Mouse (Mus musculus) kidney, embryonic 16.5 days (tissue): ENCODE data around the gene Cybc1. TPM values are rescaled to one million over a fixed set of nuclear protein-coding genes. Genes with fewer than 3 reads are reported as not detected.

Experiments used
- ATAC-seq: fragments of 200-750 bp; cut with Nextera tagmentation; 2 replicates; pipeline ENCODE4 v1.8.0; 2017; ENCODE audit warnings: moderate TSS enrichment; ENCODE audit not compliant: low FRiP score, low TSS enrichment
- H3K27ac ChIP-seq: fragments of 300-500 bp; sonication (generic); 2 replicates; pipeline ENCODE4 v1.5.1; 2014; ENCODE audit warnings: low read length
- H3K27me3 ChIP-seq: fragments of 300-500 bp; sonication (generic); 2 replicates; pipeline ENCODE4 v1.6.1; 2014; ENCODE audit warnings: low read length, control low read depth, mixed read lengths; ENCODE audit not compliant: insufficient read depth
- H3K36me3 ChIP-seq: fragments of 300-500 bp; sonication (generic); 2 replicates; pipeline ENCODE4 v1.6.1; 2014; ENCODE audit warnings: low read length, control low read depth, mixed read lengths; ENCODE audit not compliant: insufficient read depth
- H3K4me1 ChIP-seq: fragments of 300-500 bp; sonication (generic); 2 replicates; pipeline ENCODE4 v1.6.1; 2014; ENCODE audit warnings: low read length, control low read depth, mixed read lengths; ENCODE audit not compliant: insufficient read depth
- H3K4me2 ChIP-seq: fragments of 300-500 bp; sonication (generic); replicated peaks from 2 replicates; pipeline ENCODE4 v1.6.1; 2014; ENCODE audit warnings: low read depth, low read length
- H3K4me3 ChIP-seq: fragments of 300-500 bp; sonication (generic); 2 replicates; pipeline ENCODE4 v1.5.1; 2014; ENCODE audit warnings: mild to moderate bottlenecking, low read length
- H3K9ac ChIP-seq: fragments of 300-500 bp; sonication (generic); replicated peaks from 2 replicates; pipeline ENCODE4 v1.6.1; 2014; ENCODE audit warnings: low read length
- H3K9me3 ChIP-seq: fragments of 300-500 bp; sonication (generic); 2 replicates; pipeline ENCODE4 v1.6.1; 2016; ENCODE audit warnings: low read length, control low read depth
- WGBS: fragments of 180-500 bp; shearing (Covaris S2); extraction: QIAGEN DNeasy Blood & Tissue Kit; methylation state at CpG from one replicate; pipeline ENCODE4 v1.1.7; 2014; 5-methylcytosine and 5-hydroxymethylcytosine counted together
- polyA plus RNA-seq: library from polyadenylated mRNA; unstranded; fragments of >200 nt; fragmentation: Nextera tagmentation; extraction: Ambion mirVana; gene quantifications from 2 replicates; pipeline ENCODE4 v1.2.1, GENCODE M21; 2015

The Cybc1 gene
- polyA plus RNA-seq, 1 experiment from 2014 or later = 40.4 TPM

GRCm38 (mm10) chr11:121236564-121237344 lies 7.6 kb upstream of the Cybc1 start, which contains the start of gene Narf:
TSS of gene Narf (plus strand) at chr11:121237253.
- ATAC-seq = peak; percentile 100
- WGBS = under 1% methylated on average over 50 of the region's 50 CpGs
- Histone ChIP-seq H3K9me3 (no peaks in the 10 kb centered on the region), H3K4me2 (peak within 1 kb of the TSS; percentile 61), H3K36me3 (peaks cover 17% of the 10 kb centered on the region; the same call in 1 of the 2 replicates), H3K9ac (peak within 1 kb of the TSS; percentile 90), H3K4me3 (peak within 1 kb of the TSS; percentile 84), H3K27me3 (no peaks in the 10 kb centered on the region), H3K27ac (peak within 1 kb of the TSS; percentile 99), H3K4me1 (peaks cover 21% of the 10 kb centered on the region)

DNA sequence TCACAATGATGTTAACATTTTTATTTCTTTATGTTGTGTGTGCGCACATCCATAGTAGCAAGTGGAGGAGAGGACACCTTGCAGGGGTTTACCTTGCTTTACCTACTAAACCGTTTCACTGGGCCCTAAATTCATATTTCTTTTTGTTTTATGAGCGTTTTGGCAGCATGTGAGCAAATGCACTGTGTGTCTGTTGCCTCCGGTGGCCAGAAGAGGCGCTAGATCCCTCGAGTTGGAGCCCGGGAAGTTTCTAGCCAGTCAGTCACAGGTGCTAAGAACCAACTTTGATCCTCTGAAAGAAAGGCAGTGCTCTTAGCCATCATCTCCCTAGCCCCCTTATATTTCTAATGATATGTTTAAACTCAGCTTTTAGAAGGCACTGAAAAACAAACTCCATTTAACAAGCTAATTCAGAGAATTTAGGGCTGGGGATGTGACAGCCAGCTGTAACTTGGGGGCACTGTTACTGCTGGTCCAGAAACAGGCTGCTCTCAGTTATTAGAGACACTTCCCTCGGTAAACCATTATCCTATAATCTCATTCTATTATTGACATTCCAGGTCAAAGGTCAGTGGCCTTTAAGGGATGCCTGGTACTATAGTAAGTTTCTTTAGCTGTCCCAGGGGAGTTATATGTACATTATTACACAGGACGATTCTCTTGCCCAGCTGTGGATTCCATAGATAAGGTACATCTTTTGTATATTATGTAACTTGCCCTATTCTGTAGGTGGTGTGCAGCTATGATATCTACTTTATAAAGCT lies 6.5 kb upstream of the Cybc1 start:
- Histone ChIP-seq H3K9me3 (no peaks in the 10 kb centered on the region), H3K4me1 (peaks cover 21% of the 10 kb centered on the region), H3K4me2 (peak overlapping the region; percentile 51), H3K4me3 (peak overlapping the region; percentile 84; the same call in 1 of the 2 replicates), H3K27me3 (no peaks in the 10 kb centered on the region), H3K36me3 (peaks cover 16% of the 10 kb centered on the region; the same call in 1 of the 2 replicates), H3K9ac (peak overlapping the region; percentile 79; the same call in 1 of the 2 replicates), H3K27ac (peak overlapping the region; percentile 99)
- 33% methylated on average over 9 of the region's 9 CpGs for WGBS
- no peak for ATAC-seq

DNA sequence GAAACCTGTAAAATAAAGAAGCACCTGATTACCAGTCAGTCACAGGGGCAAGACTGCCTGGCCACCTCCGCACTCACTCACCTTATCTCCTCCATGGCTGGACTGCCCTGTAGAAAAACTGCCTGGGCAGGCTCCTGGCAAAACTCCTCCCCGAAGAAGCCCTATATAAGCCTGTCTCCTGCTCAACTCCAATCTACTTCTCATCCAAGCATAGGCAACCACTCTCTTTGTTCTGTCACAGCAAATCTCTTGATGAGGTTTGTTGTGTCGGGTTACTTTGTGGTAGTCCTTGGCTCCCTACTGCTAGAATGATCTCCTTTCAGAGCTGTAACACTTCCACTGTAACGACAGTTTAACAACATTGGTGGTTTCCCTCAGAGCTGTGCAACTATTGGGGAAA lies 3.6 kb upstream of the Cybc1 start:
- Histone ChIP-seq H3K27ac (no peak overlapping the region), H3K4me3 (no peak overlapping the region), H3K4me1 (peaks cover 22% of the 10 kb centered on the region), H3K9ac (no peak overlapping the region), H3K4me2 (no peak overlapping the region), H3K27me3 (no peaks in the 10 kb centered on the region), H3K9me3 (no peaks in the 10 kb centered on the region), H3K36me3 (no peaks in the 10 kb centered on the region)
- WGBS = 35% methylated on average over 4 of the region's 4 CpGs
- ATAC-seq = no peak

- Histone ChIP-seq H3K4me3 (no peak overlapping the region), H3K27me3 (no peaks in the 10 kb centered on the region), H3K4me2 (no peak overlapping the region), H3K4me1 (peaks cover 25% of the 10 kb centered on the region), H3K36me3 (peaks cover 2% of the 10 kb centered on the region; the same call in 1 of the 2 replicates), H3K27ac (peak overlapping the region; percentile 22; the same call in 1 of the 2 replicates), H3K9me3 (no peaks in the 10 kb centered on the region), H3K9ac (0 out of 2 replicates have a peak overlapping the region, but pooled peaks have one; percentile 15)
- whole genome bisulfite sequencing = 56% methylated on average over 4 of the region's 4 CpGs
- ATAC-seq = no peak
Measured at GRCm38 (mm10) chr11:121231628-121232291, 2.6 kb upstream of the Cybc1 start.

DNA sequence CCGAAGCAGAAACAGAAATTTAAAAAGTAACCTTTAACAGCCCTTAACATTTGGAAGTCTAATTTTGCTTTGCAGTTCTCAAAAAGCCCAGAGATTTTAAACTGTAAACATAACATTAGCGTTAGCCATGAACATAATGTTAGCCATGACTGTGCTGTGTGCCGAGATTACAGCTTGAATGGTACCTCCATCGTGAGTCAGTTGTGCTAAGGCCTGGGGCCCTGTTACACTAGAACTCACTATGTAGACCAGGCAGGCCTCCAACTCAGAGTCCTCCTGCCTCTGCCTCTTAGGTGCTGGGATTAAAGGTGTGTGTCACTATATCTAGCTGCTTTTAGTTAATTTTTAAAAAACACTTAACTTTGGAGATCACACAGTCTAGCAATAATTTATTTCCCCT lies 2.1 kb upstream of the Cybc1 start:
- H3K4me2 ChIP-seq = no peak overlapping the region
- H3K9me3 ChIP-seq = no peaks in the 10 kb centered on the region
- 84% methylated on average over 4 of the region's 4 CpGs for WGBS
- H3K9ac ChIP-seq = no peak overlapping the region
- no peak for ATAC-seq
- peaks cover 22% of the 10 kb centered on the region for H3K4me1 ChIP-seq
- no peaks in the 10 kb centered on the region for H3K27me3 ChIP-seq
- H3K27ac ChIP-seq = no peak overlapping the region
- no peak overlapping the region for H3K4me3 ChIP-seq
- H3K36me3 ChIP-seq = peaks cover 7% of the 10 kb centered on the region; the same call in 1 of the 2 replicates

DNA sequence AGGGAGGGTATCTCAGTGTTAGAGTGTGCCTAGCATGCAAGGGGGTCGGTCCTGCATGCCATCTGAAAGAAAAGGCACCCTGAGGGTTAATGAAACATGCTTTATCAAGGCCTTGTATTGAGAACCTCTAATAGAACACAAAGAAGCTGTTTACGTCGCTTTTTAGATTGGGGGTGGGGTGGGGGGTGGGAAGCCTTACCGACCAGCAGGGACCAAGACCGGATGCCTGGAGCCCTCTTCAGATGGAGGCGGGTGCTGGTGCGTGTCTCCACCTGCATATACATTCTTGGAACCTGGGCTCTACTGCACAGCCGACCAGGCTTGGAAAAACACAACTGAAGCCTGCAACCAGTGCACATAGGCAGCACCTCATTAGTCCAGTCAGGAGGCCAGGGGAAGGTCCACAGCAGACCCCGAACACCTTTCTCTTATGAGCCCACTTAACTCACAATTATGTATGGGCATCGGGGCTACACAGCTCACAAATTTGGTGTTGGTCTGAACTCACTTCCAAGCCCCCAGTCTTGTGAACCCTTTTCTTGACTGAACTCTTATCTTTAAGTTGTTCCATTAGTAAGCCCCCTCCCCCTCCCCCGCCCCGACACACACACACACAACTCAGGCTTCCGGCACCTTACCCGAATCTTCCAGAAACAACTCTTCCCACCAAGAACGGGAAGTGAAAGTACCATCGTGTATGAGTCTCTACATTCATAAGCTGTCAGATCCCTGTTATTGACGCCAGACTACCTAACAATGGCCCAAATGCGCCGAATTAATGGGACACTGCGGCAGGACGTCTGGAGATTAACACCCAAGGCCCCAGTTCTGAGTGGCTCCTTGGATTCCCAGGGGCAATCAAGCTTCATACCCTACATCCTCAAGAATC lies 749 bp downstream of the Cybc1 start:
- Histone ChIP-seq H3K9me3 (no peaks in the 10 kb centered on the region), H3K4me1 (peaks cover 17% of the 10 kb centered on the region), H3K36me3 (peaks cover 33% of the 10 kb centered on the region), H3K4me2 (peak overlapping the region; percentile 82), H3K9ac (peak overlapping the region; percentile 75), H3K27me3 (no peaks in the 10 kb centered on the region), H3K4me3 (peak overlapping the region; percentile 77), H3K27ac (peak overlapping the region; percentile 87)
- ATAC-seq = no peak
- 18% methylated on average over 21 of the region's 21 CpGs for WGBS

- Histone ChIP-seq H3K9ac (no peak overlapping the region), H3K4me3 (no peak overlapping the region), H3K27me3 (no peaks in the 10 kb centered on the region), H3K4me2 (no peak overlapping the region), H3K36me3 (peaks cover 70% of the 10 kb centered on the region), H3K9me3 (no peaks in the 10 kb centered on the region), H3K27ac (no peak overlapping the region), H3K4me1 (no peaks in the 10 kb centered on the region)
- WGBS = 92% methylated on average over 6 of the region's 6 CpGs
- no peak for ATAC-seq
Measured at GRCm38 (mm10) chr11:121221321-121222010, 7.7 kb downstream of the Cybc1 start.

GRCm38 (mm10) chr11:121220771-121221170 lies 8.4 kb downstream of the Cybc1 start:
- Histone ChIP-seq H3K27me3 (no peaks in the 10 kb centered on the region), H3K36me3 (peaks cover 65% of the 10 kb centered on the region), H3K4me2 (no peak overlapping the region), H3K27ac (no peak overlapping the region), H3K9ac (no peak overlapping the region), H3K4me1 (no peaks in the 10 kb centered on the region), H3K4me3 (no peak overlapping the region), H3K9me3 (no peaks in the 10 kb centered on the region)
- 88% methylated on average over 5 of the region's 5 CpGs for WGBS
- no peak for ATAC-seq
